Mouse (Mus musculus): ENCODE measurements around the gene Prkca. TPM values are rescaled to one million over a fixed set of nuclear protein-coding genes. Genes with fewer than 3 reads are reported as not detected.

Gene Prkca
- polyA plus RNA-seq, 1 experiment: 2.2 TPM

DNA sequence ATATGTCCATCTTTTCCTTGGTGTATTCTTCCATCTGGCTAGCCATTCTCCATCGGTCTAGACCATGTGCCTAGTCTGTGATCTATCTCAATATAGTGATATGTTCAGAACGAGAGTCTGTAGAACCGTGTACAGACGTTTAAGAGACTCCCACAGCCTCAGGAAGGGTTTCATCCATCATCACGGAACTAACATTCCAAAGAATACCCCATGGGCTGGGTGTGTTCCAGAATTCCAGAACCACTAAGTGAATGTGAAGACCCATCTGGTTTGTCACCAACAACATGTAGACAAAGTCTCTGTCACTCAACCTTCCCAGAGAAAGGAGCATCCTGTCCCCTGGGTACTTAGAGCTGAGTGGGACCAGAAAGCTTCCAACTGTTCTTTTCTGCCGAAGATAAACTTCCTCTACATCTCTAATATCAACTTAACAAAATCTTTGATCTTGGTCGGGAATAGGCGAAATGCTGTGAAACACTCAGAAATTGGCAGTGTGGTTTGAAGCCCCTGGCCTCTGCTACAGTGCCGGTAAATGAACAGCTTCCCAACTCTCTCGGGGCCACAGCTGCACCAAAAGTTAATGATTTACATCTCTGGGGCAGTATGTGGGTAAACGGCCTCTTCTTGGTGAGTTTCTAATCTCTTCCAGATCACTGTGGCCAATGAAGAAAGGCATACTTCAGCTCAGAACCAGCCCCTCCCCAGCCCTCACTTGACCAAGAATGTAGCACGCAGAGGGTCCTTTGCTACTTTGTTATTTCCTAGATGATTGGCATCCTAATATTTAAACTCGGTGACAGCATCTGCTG, 92.7 kb downstream of the Prkca start:
- no peaks in the 10 kb centered on the region for H3K36me3 ChIP-seq (ENCODE audit: control insufficient read depth, insufficient read depth, low read length)
- no peak overlapping the region for H3K4me3 ChIP-seq (ENCODE audit: control insufficient read depth, low read depth, low read length)
- H3K27me3 ChIP-seq (ENCODE audit: control insufficient read depth, insufficient read depth, low read length): no peaks in the 10 kb centered on the region
- TF ChIP-seq POLR2A (IDR thresholded peaks at IDR 0.05; ENCODE audit: control insufficient read depth, low read depth, low read length) (no peak), CTCF (IDR thresholded peaks at IDR 0.05; ENCODE audit: control insufficient read depth, insufficient read depth, insufficient replicate concordance, low read depth, low read length) (no peak)
- H3K4me1 ChIP-seq (ENCODE audit: control insufficient read depth, insufficient read depth, low read length): no peaks in the 10 kb centered on the region
- H3K27ac ChIP-seq (ENCODE audit: control insufficient read depth, insufficient read depth, low read depth, low read length): no peak overlapping the region

DNA sequence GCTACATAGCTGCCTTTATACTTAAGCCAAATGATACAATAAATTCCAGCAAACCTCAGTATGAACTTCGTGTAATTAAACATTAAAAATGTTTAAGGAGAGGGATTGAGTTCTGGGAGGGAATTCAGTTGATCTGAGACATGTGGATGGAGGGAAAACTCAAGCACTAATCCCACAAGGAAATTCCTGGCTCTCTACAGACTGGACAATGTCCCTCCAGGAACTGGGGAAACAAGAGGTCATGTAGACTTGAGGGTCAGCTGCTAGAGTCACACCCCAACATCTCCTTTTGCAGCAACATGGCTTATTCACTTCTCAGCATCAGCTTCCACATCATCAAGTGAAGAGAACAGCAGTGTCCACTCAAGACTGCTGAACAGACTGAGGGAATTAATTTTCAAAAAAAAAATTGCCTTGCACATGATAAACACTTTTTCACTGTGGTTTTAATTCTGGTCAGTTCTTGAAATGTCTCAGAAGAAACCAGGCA, 93.5 kb downstream of the Prkca start:
- Histone ChIP-seq H3K36me3 (ENCODE audit: control insufficient read depth, insufficient read depth, low read length) (no peaks in the 10 kb centered on the region), H3K4me3 (ENCODE audit: control insufficient read depth, low read depth, low read length) (no peak overlapping the region), H3K27me3 (ENCODE audit: control insufficient read depth, insufficient read depth, low read length) (no peaks in the 10 kb centered on the region), H3K27ac (ENCODE audit: control insufficient read depth, insufficient read depth, low read depth, low read length) (no peak overlapping the region), H3K4me1 (ENCODE audit: control insufficient read depth, insufficient read depth, low read length) (no peaks in the 10 kb centered on the region)
- TF ChIP-seq CTCF (IDR thresholded peaks at IDR 0.05; ENCODE audit: control insufficient read depth, insufficient read depth, insufficient replicate concordance, low read depth, low read length): no peak
- TF ChIP-seq POLR2A (IDR thresholded peaks at IDR 0.05; ENCODE audit: control insufficient read depth, low read depth, low read length): no peak

DNA sequence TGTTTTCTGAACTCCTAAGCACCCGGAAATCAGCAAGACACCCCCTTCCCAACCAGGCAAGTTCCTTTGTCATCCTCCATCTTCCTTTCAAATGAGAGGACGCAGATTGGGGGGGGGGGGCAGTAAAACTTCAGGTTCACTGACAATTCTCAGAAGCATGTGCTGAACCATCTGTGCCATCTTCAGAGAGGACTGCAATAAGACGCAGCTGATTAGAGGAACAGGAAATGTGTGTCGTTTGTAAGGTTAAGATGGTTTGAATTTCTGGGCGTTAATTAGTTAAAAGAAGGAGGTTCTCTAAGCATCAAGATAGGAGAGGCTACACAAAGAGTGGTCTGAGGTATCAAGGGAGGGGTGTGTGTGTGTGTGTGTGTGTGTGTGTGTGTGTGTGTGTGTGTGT, 94.2 kb downstream of the Prkca start:
- Histone ChIP-seq H3K4me1 (ENCODE audit: control insufficient read depth, insufficient read depth, low read length) (no peaks in the 10 kb centered on the region), H3K27me3 (ENCODE audit: control insufficient read depth, insufficient read depth, low read length) (no peaks in the 10 kb centered on the region), H3K27ac (ENCODE audit: control insufficient read depth, insufficient read depth, low read depth, low read length) (no peak overlapping the region), H3K36me3 (ENCODE audit: control insufficient read depth, insufficient read depth, low read length) (no peaks in the 10 kb centered on the region), H3K4me3 (ENCODE audit: control insufficient read depth, low read depth, low read length) (no peak overlapping the region)
- TF ChIP-seq CTCF (IDR thresholded peaks at IDR 0.05; ENCODE audit: control insufficient read depth, insufficient read depth, insufficient replicate concordance, low read depth, low read length): no peak
- no peak for TF ChIP-seq POLR2A (IDR thresholded peaks at IDR 0.05; ENCODE audit: control insufficient read depth, low read depth, low read length)

DNA sequence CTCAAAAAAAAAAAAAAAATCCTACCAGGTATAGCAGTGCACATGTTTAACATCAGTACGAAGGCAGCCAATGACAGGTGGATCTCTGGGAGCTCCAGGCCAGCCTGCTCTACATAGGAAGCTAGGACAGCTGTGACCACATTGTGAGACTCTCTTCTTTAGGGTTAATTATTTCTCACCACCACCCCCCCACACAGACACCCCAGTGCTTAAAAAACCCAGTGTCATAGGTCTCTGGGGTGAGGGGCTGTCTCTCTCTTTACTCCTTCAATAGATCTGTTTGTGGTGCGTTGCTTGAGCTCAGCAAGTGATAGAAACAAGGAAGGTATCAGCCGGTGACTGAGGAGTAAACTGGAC, 94.7 kb downstream of the Prkca start:
- TF ChIP-seq POLR2A (IDR thresholded peaks at IDR 0.05; ENCODE audit: control insufficient read depth, low read depth, low read length) (no peak), CTCF (IDR thresholded peaks at IDR 0.05; ENCODE audit: control insufficient read depth, insufficient read depth, insufficient replicate concordance, low read depth, low read length) (no peak)
- Histone ChIP-seq H3K27me3 (ENCODE audit: control insufficient read depth, insufficient read depth, low read length) (no peaks in the 10 kb centered on the region), H3K4me3 (ENCODE audit: control insufficient read depth, low read depth, low read length) (no peak overlapping the region), H3K36me3 (ENCODE audit: control insufficient read depth, insufficient read depth, low read length) (no peaks in the 10 kb centered on the region), H3K4me1 (ENCODE audit: control insufficient read depth, insufficient read depth, low read length) (no peaks in the 10 kb centered on the region), H3K27ac (ENCODE audit: control insufficient read depth, insufficient read depth, low read depth, low read length) (no peak overlapping the region)

DNA sequence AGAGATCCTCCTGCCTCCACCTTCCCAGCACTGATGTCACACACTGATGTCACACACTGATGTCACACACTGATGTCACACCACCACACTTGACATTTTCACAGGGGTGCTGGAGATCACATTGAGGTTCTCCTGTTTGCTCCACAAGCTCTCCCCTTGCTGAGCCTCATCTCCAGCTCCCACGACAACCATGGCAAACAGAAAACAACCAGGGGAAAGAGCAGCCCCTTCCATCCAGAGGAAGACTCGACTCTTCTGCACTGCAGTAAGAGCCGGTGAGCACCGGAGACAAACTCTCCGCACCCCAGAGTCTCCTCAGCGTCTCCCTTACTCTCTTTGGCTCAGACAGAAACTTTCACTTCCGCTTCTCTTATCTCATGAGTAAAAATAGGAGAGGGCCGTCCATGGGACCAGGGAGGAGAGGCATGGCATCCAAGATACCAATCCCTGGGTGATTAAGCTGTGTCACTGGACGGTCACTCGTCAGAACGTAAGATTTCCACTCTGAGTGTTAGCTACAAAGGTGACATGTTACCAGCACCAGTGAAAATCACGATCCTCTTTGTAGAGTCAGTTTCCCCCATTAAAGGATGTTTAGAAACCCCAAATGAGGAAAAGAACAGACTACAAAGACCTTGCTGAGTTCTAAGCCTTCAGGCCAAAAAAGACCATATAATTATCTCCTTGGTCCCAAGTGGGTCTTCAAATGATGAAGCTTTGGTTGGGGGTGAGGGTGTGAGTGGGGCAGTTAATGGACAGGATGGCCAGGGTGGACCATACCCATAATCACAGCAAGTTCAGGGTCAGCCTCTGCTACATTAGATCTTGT, 95.3 kb downstream of the Prkca start:
- no peak overlapping the region for H3K27ac ChIP-seq (ENCODE audit: control insufficient read depth, insufficient read depth, low read depth, low read length)
- H3K4me3 ChIP-seq (ENCODE audit: control insufficient read depth, low read depth, low read length): no peak overlapping the region
- no peaks in the 10 kb centered on the region for H3K36me3 ChIP-seq (ENCODE audit: control insufficient read depth, insufficient read depth, low read length)
- no peaks in the 10 kb centered on the region for H3K4me1 ChIP-seq (ENCODE audit: control insufficient read depth, insufficient read depth, low read length)
- H3K27me3 ChIP-seq (ENCODE audit: control insufficient read depth, insufficient read depth, low read length): no peaks in the 10 kb centered on the region
- TF ChIP-seq CTCF (IDR thresholded peaks at IDR 0.05; ENCODE audit: control insufficient read depth, insufficient read depth, insufficient replicate concordance, low read depth, low read length) (no peak), POLR2A (IDR thresholded peaks at IDR 0.05; ENCODE audit: control insufficient read depth, low read depth, low read length) (no peak)

DNA sequence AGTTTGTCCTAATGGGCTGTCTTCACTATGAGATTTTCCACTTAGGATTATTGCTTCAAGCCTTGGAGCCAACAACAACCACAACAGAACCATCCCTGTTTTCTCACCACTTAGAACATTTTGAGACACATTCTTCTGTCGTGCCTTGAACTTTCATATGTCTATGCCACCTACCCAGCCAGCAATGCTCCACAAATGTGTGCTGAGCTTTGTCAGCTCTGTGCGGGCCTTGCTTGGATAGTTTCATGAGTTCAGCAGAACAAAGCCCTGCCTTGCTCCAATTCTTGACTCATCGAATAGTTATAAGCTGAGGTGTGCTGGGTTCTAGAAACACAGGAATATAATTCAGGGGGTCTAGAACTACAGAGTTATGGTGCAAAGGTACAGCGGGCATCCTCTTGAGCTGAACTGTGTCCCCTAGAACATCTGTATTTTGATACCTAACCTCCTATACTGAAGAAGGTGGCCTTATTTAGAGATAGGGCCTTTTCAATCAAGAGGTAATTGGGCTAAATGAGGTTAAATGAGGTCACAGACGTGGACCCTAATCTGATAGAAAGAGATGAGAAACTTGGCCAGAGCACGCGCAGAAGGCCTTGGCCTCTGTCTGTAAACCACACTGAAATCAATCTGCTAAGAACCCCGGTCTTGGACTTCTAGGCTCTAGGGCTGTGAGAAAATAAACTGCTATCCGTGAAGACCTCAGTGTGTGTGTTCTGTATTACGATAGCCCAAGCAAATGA, 96.4 kb downstream of the Prkca start:
- Histone ChIP-seq H3K27ac (ENCODE audit: control insufficient read depth, insufficient read depth, low read depth, low read length) (no peak overlapping the region), H3K4me1 (ENCODE audit: control insufficient read depth, insufficient read depth, low read length) (no peaks in the 10 kb centered on the region), H3K36me3 (ENCODE audit: control insufficient read depth, insufficient read depth, low read length) (no peaks in the 10 kb centered on the region), H3K4me3 (ENCODE audit: control insufficient read depth, low read depth, low read length) (no peak overlapping the region), H3K27me3 (ENCODE audit: control insufficient read depth, insufficient read depth, low read length) (no peaks in the 10 kb centered on the region)
- TF ChIP-seq POLR2A (IDR thresholded peaks at IDR 0.05; ENCODE audit: control insufficient read depth, low read depth, low read length) (no peak), CTCF (IDR thresholded peaks at IDR 0.05; ENCODE audit: control insufficient read depth, insufficient read depth, insufficient replicate concordance, low read depth, low read length) (no peak)

DNA sequence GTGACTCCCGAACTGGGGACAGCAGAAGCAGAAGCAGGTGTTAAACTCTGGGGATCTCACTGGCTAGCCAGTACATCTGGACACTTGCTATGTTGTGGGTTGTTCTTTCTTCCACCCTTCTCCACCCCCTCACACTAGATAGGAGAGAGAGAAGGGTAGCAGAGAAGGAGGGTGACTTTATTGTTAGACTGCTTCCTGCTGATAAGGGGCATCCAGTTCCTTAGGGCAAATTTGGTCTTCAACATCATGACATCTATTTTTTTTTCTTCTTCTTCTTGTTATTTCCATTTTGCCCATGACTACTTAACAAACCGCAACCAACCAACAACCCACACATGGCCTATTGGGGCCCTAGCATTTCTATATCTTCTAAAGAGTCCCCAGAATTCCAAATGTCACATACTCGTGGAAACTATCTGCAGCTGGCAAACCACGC, 97.4 kb downstream of the Prkca start:
- TF ChIP-seq CTCF (IDR thresholded peaks at IDR 0.05; ENCODE audit: control insufficient read depth, insufficient read depth, insufficient replicate concordance, low read depth, low read length): no peak
- TF ChIP-seq POLR2A (IDR thresholded peaks at IDR 0.05; ENCODE audit: control insufficient read depth, low read depth, low read length): no peak
- no peak overlapping the region for H3K4me3 ChIP-seq (ENCODE audit: control insufficient read depth, low read depth, low read length)
- H3K27ac ChIP-seq (ENCODE audit: control insufficient read depth, insufficient read depth, low read depth, low read length): no peak overlapping the region
- H3K27me3 ChIP-seq (ENCODE audit: control insufficient read depth, insufficient read depth, low read length): no peaks in the 10 kb centered on the region
- no peaks in the 10 kb centered on the region for H3K4me1 ChIP-seq (ENCODE audit: control insufficient read depth, insufficient read depth, low read length)
- H3K36me3 ChIP-seq (ENCODE audit: control insufficient read depth, insufficient read depth, low read length): no peaks in the 10 kb centered on the region
